Mouse (Mus musculus) kidney, postnatal 0 days (tissue): Measurements from ENCODE around the gene Lhfp. TPM values are rescaled to one million over a fixed set of nuclear protein-coding genes. Genes with fewer than 3 reads are reported as not detected.

Experiments
- ATAC-seq: fragments of 200-750 bp; cut with Nextera tagmentation; replicated peaks from 2 replicates; pipeline ENCODE4 v1.8.0; 2017; ENCODE audit warnings: low read depth, moderate number of reproducible peaks, moderate TSS enrichment, moderate library complexity; ENCODE audit not compliant: low FRiP score
- DNase-seq: peaks from one replicate; pipeline ENCODE4 v3.0.0-alpha.2; 2016; ENCODE audit warnings: low spot score
- H3K27ac ChIP-seq: fragments of 300-500 bp; sonication (generic); 2 replicates; pipeline ENCODE4 v1.5.1; 2014; ENCODE audit warnings: mild to moderate bottlenecking
- H3K27me3 ChIP-seq: fragments of 300-500 bp; sonication (generic); 2 replicates; pipeline ENCODE4 v1.6.1; 2014; ENCODE audit warnings: low read length, mixed read lengths; ENCODE audit not compliant: insufficient read depth
- H3K36me3 ChIP-seq: fragments of 300-500 bp; sonication (generic); 2 replicates; pipeline ENCODE4 v1.6.1; 2014; ENCODE audit warnings: low read length, mixed read lengths; ENCODE audit not compliant: insufficient read depth
- H3K4me1 ChIP-seq: fragments of 300-500 bp; sonication (generic); replicated peaks from 2 replicates; pipeline ENCODE4 v1.6.1; 2014; ENCODE audit warnings: antibody characterized with exemption, low read length, mixed read lengths; ENCODE audit not compliant: insufficient read depth
- H3K4me2 ChIP-seq: fragments of 300-500 bp; sonication (generic); 2 replicates; pipeline ENCODE4 v1.6.1; 2014; ENCODE audit warnings: mild to moderate bottlenecking, low read length, moderate library complexity, mixed read lengths
- H3K4me3 ChIP-seq: fragments of 300-500 bp; sonication (generic); replicated peaks from 2 replicates; pipeline ENCODE4 v1.5.1; 2014; ENCODE audit warnings: low read depth, low read length
- H3K9ac ChIP-seq: fragments of 300-500 bp; sonication (generic); 2 replicates; pipeline ENCODE4 v1.6.1; 2014; ENCODE audit warnings: low read depth, low read length
- H3K9me3 ChIP-seq: fragments of 300-500 bp; sonication (generic); replicated peaks from 2 replicates; pipeline ENCODE4 v1.6.1; 2016; ENCODE audit warnings: low read length, inconsistent platforms, mixed read lengths
- CTCF ChIP-seq: IDR thresholded peaks from 2 replicates; pipeline ENCODE4 v1.5.1; 2016; ENCODE audit warnings: antibody characterized with exemption, low read depth, mild to moderate bottlenecking, moderate library complexity
- whole genome bisulfite sequencing: fragments of 180-500 bp; shearing (Covaris S2); extraction: QIAGEN DNeasy Blood & Tissue Kit; methylation state at CpG from one replicate; pipeline ENCODE4 v1.1.7; 2014; 5-methylcytosine and 5-hydroxymethylcytosine counted together
- polyA plus RNA-seq: library from polyadenylated mRNA; unstranded; fragments of >200 nt; fragmentation: Nextera tagmentation; extraction: Ambion mirVana; gene quantifications from 2 replicates; pipeline ENCODE4 v1.2.1, GENCODE M21; 2015

Gene Lhfp
- polyA plus RNA-seq, 1 experiment from 2014 or later, result 161 TPM

GRCm38 (mm10) chr3:53065267-53066094 is 24.2 kb downstream of the Lhfp start:
- Histone ChIP-seq H3K4me1 (peaks cover 5% of the 10 kb centered on the region; the same call in 1 of the 2 replicates), H3K4me2 (no peak overlapping the region), H3K9me3 (no peaks in the 10 kb centered on the region), H3K36me3 (no peaks in the 10 kb centered on the region), H3K27ac (no peak overlapping the region), H3K4me3 (no peak overlapping the region), H3K27me3 (no peaks in the 10 kb centered on the region), H3K9ac (no peak overlapping the region)
- no peak for ATAC-seq
- DNase-seq, result no peak
- no peak for TF ChIP-seq CTCF
- WGBS, result 54% methylated on average over 13 of the region's 13 CpGs

- DNase-seq (no peak), ATAC-seq (no peak)
- H3K4me2 ChIP-seq, result no peak overlapping the region
- TF ChIP-seq CTCF, result no peak
- H3K27me3 ChIP-seq, result no peaks in the 10 kb centered on the region
- WGBS, result 66% methylated on average over 4 of the region's 4 CpGs
- H3K4me3 ChIP-seq, result no peak overlapping the region
- peaks cover 5% of the 10 kb centered on the region; the same call in 1 of the 2 replicates for H3K4me1 ChIP-seq
- no peak overlapping the region for H3K27ac ChIP-seq
- H3K9me3 ChIP-seq, result no peaks in the 10 kb centered on the region
- no peak overlapping the region for H3K9ac ChIP-seq
- no peaks in the 10 kb centered on the region for H3K36me3 ChIP-seq
Measured at GRCm38 (mm10) chr3:53066095-53066372, 24.7 kb downstream of the Lhfp start.

- no peak overlapping the region for H3K27ac ChIP-seq
- H3K9ac ChIP-seq, result no peak overlapping the region
- DNase-seq, result no peak
- H3K4me1 ChIP-seq, result peaks cover 4% of the 10 kb centered on the region; the same call in 1 of the 2 replicates
- no peaks in the 10 kb centered on the region for H3K9me3 ChIP-seq
- ATAC-seq, result no peak
- 91% methylated on average over 5 of the region's 5 CpGs for WGBS
- H3K4me2 ChIP-seq, result no peak overlapping the region
- TF ChIP-seq CTCF, result no peak
- H3K36me3 ChIP-seq, result no peaks in the 10 kb centered on the region
- no peaks in the 10 kb centered on the region for H3K27me3 ChIP-seq
- no peak overlapping the region for H3K4me3 ChIP-seq
Measured at GRCm38 (mm10) chr3:53068399-53068798, 27.1 kb downstream of the Lhfp start.

- H3K4me3 ChIP-seq, result no peak overlapping the region
- ATAC-seq (no peak), DNase-seq (no peak)
- no peaks in the 10 kb centered on the region for H3K4me1 ChIP-seq
- no peak for TF ChIP-seq CTCF
- H3K27me3 ChIP-seq, result no peaks in the 10 kb centered on the region
- no peaks in the 10 kb centered on the region for H3K9me3 ChIP-seq
- no peaks in the 10 kb centered on the region for H3K36me3 ChIP-seq
- H3K27ac ChIP-seq, result no peak overlapping the region
- H3K4me2 ChIP-seq, result no peak overlapping the region
- WGBS, result 91% methylated on average over 4 of the region's 4 CpGs
- no peak overlapping the region for H3K9ac ChIP-seq
Measured at GRCm38 (mm10) chr3:53074264-53074663, 32.9 kb downstream of the Lhfp start.

- no peak for TF ChIP-seq CTCF
- 80% methylated on average over 3 of the region's 3 CpGs for WGBS
- no peaks in the 10 kb centered on the region for H3K4me1 ChIP-seq
- H3K9me3 ChIP-seq, result no peaks in the 10 kb centered on the region
- no peak for ATAC-seq
- H3K4me3 ChIP-seq, result no peak overlapping the region
- no peak overlapping the region for H3K9ac ChIP-seq
- no peaks in the 10 kb centered on the region for H3K36me3 ChIP-seq
- no peak overlapping the region for H3K4me2 ChIP-seq
- no peak for DNase-seq
- no peaks in the 10 kb centered on the region for H3K27me3 ChIP-seq
- no peak overlapping the region for H3K27ac ChIP-seq
Measured at GRCm38 (mm10) chr3:53074761-53075160, 33.4 kb downstream of the Lhfp start.

- Histone ChIP-seq H3K27me3 (no peaks in the 10 kb centered on the region), H3K4me2 (no peak overlapping the region), H3K9me3 (no peaks in the 10 kb centered on the region), H3K4me1 (no peaks in the 10 kb centered on the region), H3K4me3 (no peak overlapping the region), H3K27ac (no peak overlapping the region), H3K9ac (no peak overlapping the region), H3K36me3 (no peaks in the 10 kb centered on the region)
- TF ChIP-seq CTCF, result no peak
- WGBS, result 98% methylated on average over 6 of the region's 6 CpGs
- ATAC-seq (no peak), DNase-seq (no peak)
Measured at GRCm38 (mm10) chr3:53080286-53080685, 39.0 kb downstream of the Lhfp start.

- no peak overlapping the region for H3K9ac ChIP-seq
- WGBS, result 97% methylated on average over 6 of the region's 8 CpGs
- TF ChIP-seq CTCF, result no peak
- H3K9me3 ChIP-seq, result no peaks in the 10 kb centered on the region
- no peak overlapping the region for H3K4me3 ChIP-seq
- no peak overlapping the region for H3K27ac ChIP-seq
- H3K36me3 ChIP-seq, result no peaks in the 10 kb centered on the region
- ATAC-seq (no peak), DNase-seq (no peak)
- H3K27me3 ChIP-seq, result no peaks in the 10 kb centered on the region
- H3K4me2 ChIP-seq, result no peak overlapping the region
- no peaks in the 10 kb centered on the region for H3K4me1 ChIP-seq
Measured at GRCm38 (mm10) chr3:53080710-53081109, 39.4 kb downstream of the Lhfp start.
